Mouse (Mus musculus): ENCODE measurements at regions not wholly inside any gene's neighbourhood (a gene's known extent, or its start where the extent isn't known, plus 50 kb on each side); places are given as distances from the start of the nearest gene placed in this dataset.

DNA sequence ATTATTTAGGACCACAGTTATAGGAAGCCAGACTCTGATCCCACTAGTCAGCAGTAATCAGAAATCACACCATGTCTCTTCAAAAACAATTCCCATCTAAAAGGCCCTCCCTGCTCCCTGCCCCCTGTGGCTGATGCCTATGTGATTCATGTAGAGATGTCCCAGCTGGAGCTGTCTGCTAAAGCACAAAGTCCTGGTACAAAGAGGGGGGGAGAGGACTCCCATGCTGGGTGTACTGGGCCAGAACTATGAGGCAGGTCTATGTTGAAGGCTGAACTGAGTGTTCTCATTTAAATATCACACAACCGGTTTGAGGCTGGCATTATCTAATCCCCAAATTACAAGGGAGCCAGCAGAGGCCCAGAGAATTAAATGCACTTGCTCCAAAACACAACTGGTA is 88.2 kb downstream of the Chst1 start:
- no peak for ATAC-seq
- Histone ChIP-seq H3K4me1 (replicated peaks; ENCODE audit: control insufficient read depth, insufficient read depth, low read length) (no peaks in the 10 kb centered on the region), H3K9me3 (ENCODE audit: control insufficient read depth) (no peaks in the 10 kb centered on the region), H3K27ac (ENCODE audit: low read depth, low read length) (no peak overlapping the region), H3K9ac (ENCODE audit: low read depth, low read length) (no peak overlapping the region), H3K4me3 (ENCODE audit: low read depth, low read length) (no peak overlapping the region), H3K36me3 (ENCODE audit: control insufficient read depth, insufficient read depth) (no peaks in the 10 kb centered on the region), H3K27me3 (replicated peaks; ENCODE audit: control insufficient read depth, insufficient read depth, low read length) (no peaks in the 10 kb centered on the region), H3K4me2 (replicated peaks; ENCODE audit: low read depth) (no peak overlapping the region)
- 49% methylated on average over 1 of the region's 1 CpGs for WGBS
- TF ChIP-seq CTCF (IDR thresholded peaks at IDR 0.05; ENCODE audit: low read depth): no peak

DNA sequence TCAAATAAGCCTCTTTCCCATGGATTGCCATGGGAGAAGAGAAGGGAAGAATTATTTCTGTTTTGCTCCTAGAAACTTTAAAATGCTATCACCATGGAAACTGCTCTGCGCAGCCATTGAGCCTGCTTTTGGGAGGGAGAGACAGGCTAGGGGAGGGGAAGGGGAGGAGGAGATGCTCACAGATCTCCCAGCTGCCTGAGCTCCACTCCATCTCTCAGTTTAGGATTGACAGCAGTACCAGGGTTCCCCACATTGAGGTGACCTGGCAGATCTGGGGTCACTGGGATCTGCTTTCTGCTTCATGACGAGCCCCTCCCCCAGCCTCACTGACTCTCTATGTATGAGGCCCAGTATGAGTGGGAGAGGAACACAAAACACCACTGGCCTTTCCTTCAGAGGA is 89.7 kb downstream of the Chst1 start:
- no peak for ATAC-seq

DNA sequence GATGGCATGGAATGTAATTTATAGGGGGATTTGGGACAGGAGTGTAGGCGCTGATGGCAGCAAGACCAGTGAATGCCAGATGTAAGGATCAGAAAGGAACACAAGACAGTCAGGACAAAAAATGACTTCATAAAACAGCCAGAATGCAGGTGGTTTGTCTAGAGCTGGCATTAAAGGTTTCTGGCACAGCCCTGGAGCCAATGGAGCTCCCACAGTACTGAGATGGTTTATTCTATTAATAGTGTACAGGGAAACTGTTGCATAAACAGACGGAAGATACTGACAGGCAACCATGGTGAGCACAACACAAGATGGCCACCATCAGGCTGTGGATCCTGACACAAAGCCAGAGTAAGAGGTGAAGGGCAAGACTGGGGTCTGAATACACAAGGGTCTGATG is 90.8 kb downstream of the Chst1 start:
- Histone ChIP-seq H3K4me2 (replicated peaks; ENCODE audit: low read depth) (no peak overlapping the region), H3K4me1 (replicated peaks; ENCODE audit: control insufficient read depth, insufficient read depth, low read length) (no peaks in the 10 kb centered on the region), H3K27ac (ENCODE audit: low read depth, low read length) (no peak overlapping the region), H3K27me3 (replicated peaks; ENCODE audit: control insufficient read depth, insufficient read depth, low read length) (no peaks in the 10 kb centered on the region), H3K9me3 (ENCODE audit: control insufficient read depth) (no peaks in the 10 kb centered on the region), H3K4me3 (ENCODE audit: low read depth, low read length) (no peak overlapping the region), H3K9ac (ENCODE audit: low read depth, low read length) (no peak overlapping the region), H3K36me3 (ENCODE audit: control insufficient read depth, insufficient read depth) (no peaks in the 10 kb centered on the region)
- no peak for TF ChIP-seq CTCF (IDR thresholded peaks at IDR 0.05; ENCODE audit: low read depth)
- 73% methylated on average over 2 of the region's 2 CpGs for WGBS
- ATAC-seq: no peak

More for the DNA sequence above, 89.7 kb downstream of the Chst1 start:
- no peak overlapping the region for H3K27ac ChIP-seq (ENCODE audit: low read depth, low read length)
- H3K4me1 ChIP-seq (replicated peaks; ENCODE audit: control insufficient read depth, insufficient read depth, low read length): no peaks in the 10 kb centered on the region
- H3K4me2 ChIP-seq (replicated peaks; ENCODE audit: low read depth): no peak overlapping the region
- no peak for TF ChIP-seq CTCF (IDR thresholded peaks at IDR 0.05; ENCODE audit: low read depth)
- no peaks in the 10 kb centered on the region for H3K27me3 ChIP-seq (replicated peaks; ENCODE audit: control insufficient read depth, insufficient read depth, low read length)
- H3K9ac ChIP-seq (ENCODE audit: low read depth, low read length): no peak overlapping the region
- no peaks in the 10 kb centered on the region for H3K9me3 ChIP-seq (ENCODE audit: control insufficient read depth)
- H3K4me3 ChIP-seq (ENCODE audit: low read depth, low read length): no peak overlapping the region
- no peaks in the 10 kb centered on the region for H3K36me3 ChIP-seq (ENCODE audit: control insufficient read depth, insufficient read depth)
- 53% methylated on average over 2 of the region's 2 CpGs for WGBS

DNA sequence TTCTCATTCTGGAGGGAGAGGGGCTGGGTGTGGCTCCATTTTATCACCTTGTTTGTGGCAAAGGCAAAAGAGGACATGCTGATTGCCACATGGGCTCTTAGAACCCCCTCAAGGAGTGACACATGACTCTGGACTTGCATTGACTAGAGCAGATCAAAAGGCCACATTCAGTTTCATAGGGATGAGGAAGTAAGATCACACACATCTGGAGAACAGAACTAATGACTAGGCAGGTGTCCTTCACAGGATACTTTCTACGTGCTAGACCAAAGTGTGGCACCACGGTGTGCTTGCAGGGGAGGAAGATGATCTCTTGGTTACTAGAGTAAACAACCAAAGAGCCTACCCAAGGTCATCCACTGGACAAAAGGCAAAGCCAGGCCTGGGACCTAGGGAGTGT is 91.9 kb downstream of the Chst1 start:
- no peaks in the 10 kb centered on the region for H3K36me3 ChIP-seq (ENCODE audit: control insufficient read depth, insufficient read depth)
- TF ChIP-seq CTCF (IDR thresholded peaks at IDR 0.05; ENCODE audit: low read depth): no peak
- no peak overlapping the region for H3K4me3 ChIP-seq (ENCODE audit: low read depth, low read length)
- no peak overlapping the region for H3K27ac ChIP-seq (ENCODE audit: low read depth, low read length)
- no peak overlapping the region for H3K4me2 ChIP-seq (replicated peaks; ENCODE audit: low read depth)
- 64% methylated on average over 2 of the region's 2 CpGs for WGBS
- no peak overlapping the region for H3K9ac ChIP-seq (ENCODE audit: low read depth, low read length)
- H3K4me1 ChIP-seq (replicated peaks; ENCODE audit: control insufficient read depth, insufficient read depth, low read length): no peaks in the 10 kb centered on the region
- ATAC-seq: no peak
- H3K9me3 ChIP-seq (ENCODE audit: control insufficient read depth): no peaks in the 10 kb centered on the region
- no peaks in the 10 kb centered on the region for H3K27me3 ChIP-seq (replicated peaks; ENCODE audit: control insufficient read depth, insufficient read depth, low read length)

DNA sequence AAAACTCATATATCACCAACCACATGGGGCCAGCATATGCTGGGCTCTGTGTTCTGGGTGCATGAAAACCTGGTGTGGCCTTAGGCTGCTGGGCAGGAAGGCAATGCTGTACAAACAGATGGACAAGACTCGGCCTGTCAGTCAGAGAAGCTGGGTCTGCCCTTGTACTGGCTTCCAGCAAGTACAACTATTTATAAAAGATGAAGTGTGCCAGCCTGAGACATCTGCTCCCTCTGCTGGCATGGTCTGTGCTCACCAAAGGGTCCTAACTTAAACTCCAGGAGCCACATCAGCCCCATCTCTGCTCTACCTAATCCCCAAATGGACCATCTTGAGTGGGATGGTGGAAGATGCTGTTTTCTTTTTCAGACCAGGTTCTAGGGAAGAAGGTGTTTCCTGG is 93.1 kb downstream of the Chst1 start:
- peak; percentile 38; the same call in 1 of the 2 replicates for TF ChIP-seq CTCF (IDR thresholded peaks at IDR 0.05; ENCODE audit: low read depth)
- Histone ChIP-seq H3K4me2 (replicated peaks; ENCODE audit: low read depth) (no peak overlapping the region), H3K4me1 (replicated peaks; ENCODE audit: control insufficient read depth, insufficient read depth, low read length) (no peaks in the 10 kb centered on the region), H3K27me3 (replicated peaks; ENCODE audit: control insufficient read depth, insufficient read depth, low read length) (no peaks in the 10 kb centered on the region), H3K9ac (ENCODE audit: low read depth, low read length) (no peak overlapping the region), H3K27ac (ENCODE audit: low read depth, low read length) (no peak overlapping the region), H3K9me3 (ENCODE audit: control insufficient read depth) (no peaks in the 10 kb centered on the region), H3K36me3 (ENCODE audit: control insufficient read depth, insufficient read depth) (no peaks in the 10 kb centered on the region), H3K4me3 (ENCODE audit: low read depth, low read length) (no peak overlapping the region)
- 70% methylated on average over 1 of the region's 1 CpGs for WGBS
- no peak for ATAC-seq

DNA sequence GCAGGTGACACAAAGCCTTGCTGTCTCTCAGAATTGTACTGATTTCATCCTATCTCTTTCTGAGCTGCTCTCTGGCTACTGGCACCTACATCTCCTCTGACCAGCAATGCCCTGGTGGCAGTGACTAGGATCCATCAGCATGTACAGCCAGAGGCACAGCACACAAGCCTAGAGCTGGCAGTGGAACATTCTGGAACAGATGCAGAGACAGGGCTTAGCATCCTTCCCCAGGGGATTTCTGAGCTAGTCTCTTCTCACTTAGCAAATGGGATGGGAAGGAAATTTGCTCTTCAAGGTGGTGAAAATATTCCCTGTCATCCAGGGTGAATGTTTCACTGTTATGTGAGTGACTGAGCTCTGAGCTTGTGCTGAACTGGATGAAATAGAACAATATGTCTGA is 93.5 kb downstream of the Chst1 start:
- no peaks in the 10 kb centered on the region for H3K4me1 ChIP-seq (replicated peaks; ENCODE audit: control insufficient read depth, insufficient read depth, low read length)
- no peaks in the 10 kb centered on the region for H3K9me3 ChIP-seq (ENCODE audit: control insufficient read depth)
- no peaks in the 10 kb centered on the region for H3K27me3 ChIP-seq (replicated peaks; ENCODE audit: control insufficient read depth, insufficient read depth, low read length)
- ATAC-seq: no peak
- H3K9ac ChIP-seq (ENCODE audit: low read depth, low read length): no peak overlapping the region
- H3K4me2 ChIP-seq (replicated peaks; ENCODE audit: low read depth): no peak overlapping the region
- no peak overlapping the region for H3K4me3 ChIP-seq (ENCODE audit: low read depth, low read length)
- no peak for TF ChIP-seq CTCF (IDR thresholded peaks at IDR 0.05; ENCODE audit: low read depth)
- H3K36me3 ChIP-seq (ENCODE audit: control insufficient read depth, insufficient read depth): no peaks in the 10 kb centered on the region
- no peak overlapping the region for H3K27ac ChIP-seq (ENCODE audit: low read depth, low read length)

DNA sequence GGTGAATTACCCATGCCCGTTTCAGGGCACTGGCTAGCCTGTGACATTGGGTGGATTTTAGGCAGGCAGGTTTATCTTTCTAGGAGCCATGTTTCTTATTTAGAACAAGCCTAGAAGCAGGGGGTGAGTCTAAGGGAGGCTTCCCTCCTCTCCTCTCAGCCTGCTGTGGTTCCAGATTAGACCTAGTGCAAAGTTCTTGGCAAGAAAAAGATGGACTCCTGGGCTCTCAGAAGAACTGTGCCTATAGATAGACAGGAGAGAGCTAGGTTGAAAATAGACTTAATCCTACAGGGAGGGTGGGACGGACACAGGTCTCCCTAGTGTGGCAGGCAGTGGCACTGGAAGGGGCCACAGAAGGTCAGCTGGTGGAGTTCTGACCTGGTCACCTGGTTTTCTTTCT is 95.3 kb downstream of the Chst1 start:
- H3K9ac ChIP-seq (ENCODE audit: low read depth, low read length): no peak overlapping the region
- H3K4me1 ChIP-seq (replicated peaks; ENCODE audit: control insufficient read depth, insufficient read depth, low read length): no peaks in the 10 kb centered on the region
- no peak for ATAC-seq
- H3K4me3 ChIP-seq (ENCODE audit: low read depth, low read length): no peak overlapping the region
- no peak for TF ChIP-seq CTCF (IDR thresholded peaks at IDR 0.05; ENCODE audit: low read depth)
- 89% methylated on average over 2 of the region's 2 CpGs for WGBS
- no peaks in the 10 kb centered on the region for H3K27me3 ChIP-seq (replicated peaks; ENCODE audit: control insufficient read depth, insufficient read depth, low read length)
- no peak overlapping the region for H3K27ac ChIP-seq (ENCODE audit: low read depth, low read length)
- H3K9me3 ChIP-seq (ENCODE audit: control insufficient read depth): no peaks in the 10 kb centered on the region
- H3K4me2 ChIP-seq (replicated peaks; ENCODE audit: low read depth): no peak overlapping the region
- H3K36me3 ChIP-seq (ENCODE audit: control insufficient read depth, insufficient read depth): no peaks in the 10 kb centered on the region

Measured in intestine, postnatal 0 days (tissue).